Mouse (Mus musculus): ENCODE data around the gene Clrn1. TPM values are rescaled to one million over a fixed set of nuclear protein-coding genes. Genes with fewer than 3 reads are reported as not detected.

The Clrn1 gene
- not detected in 2 replicates for polyA plus RNA-seq (2015; fragmentation: Nextera tagmentation; extraction: Ambion mirVana)

DNA sequence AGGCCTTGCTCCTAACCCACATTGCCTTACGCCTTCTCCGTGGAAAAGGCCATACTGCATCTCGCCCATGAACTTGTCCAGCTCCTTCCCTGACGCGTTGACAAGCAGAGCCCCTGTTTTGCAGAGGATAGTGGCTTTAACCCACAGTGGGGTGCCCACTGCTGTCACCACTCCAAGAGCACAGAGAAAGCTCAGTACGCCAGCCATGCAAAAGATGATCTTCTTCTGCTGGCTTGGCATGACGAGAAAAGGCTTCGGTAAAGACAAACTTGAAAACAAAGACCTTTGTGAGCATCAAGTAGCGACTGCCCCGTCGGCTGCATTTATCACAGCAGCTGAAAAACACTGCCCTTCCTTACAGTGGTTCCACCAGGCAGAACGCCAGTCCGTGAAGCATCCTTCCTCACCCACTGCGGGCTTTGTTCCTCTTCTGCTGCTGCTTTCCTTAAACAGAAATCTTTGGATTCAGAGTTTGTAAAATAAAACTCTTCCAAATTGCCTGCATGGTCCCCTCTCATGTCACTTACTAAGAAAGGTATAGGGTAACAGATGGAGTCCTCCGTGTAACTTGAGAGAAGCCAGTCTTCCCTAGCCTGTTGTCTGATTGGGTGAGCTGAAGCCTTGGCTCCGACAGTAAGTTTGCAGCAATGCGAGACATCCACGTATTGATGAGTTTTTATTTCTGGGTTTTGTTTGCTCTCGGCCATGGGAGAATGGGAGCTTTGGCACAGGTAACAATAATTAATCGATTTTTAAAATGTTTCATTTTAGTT is at the start of gene Clrn1:
Gene Clrn1 (minus strand): TSS at position 540 of the 773 bp plus-strand sequence.

DNA sequence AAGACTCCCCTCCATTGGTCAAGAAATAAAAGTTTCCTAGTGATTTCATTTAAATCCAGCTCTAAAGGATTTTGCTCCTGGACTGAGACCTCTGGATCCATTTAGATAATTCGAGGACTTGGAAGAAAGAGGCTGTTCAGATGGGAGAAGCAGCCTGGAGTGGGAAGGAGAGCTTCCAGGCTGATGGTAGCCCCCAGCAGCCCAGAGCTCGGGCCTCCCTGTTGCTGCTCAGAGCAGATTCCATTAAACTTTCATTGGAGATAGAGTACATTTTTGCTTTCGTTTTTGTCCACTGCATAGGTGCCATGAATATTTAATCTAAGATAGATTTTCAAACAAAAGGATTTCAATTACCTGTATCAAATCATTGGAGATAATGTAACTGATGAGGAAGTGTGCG is 62.9 kb downstream of the Clrn1 start, which contains the start of gene Mindy4b-ps:
Gene Mindy4b-ps (minus strand): TSS at position 101 of the 400 bp plus-strand sequence.

Other genes with a start within 250 kb of the Clrn1 start
- not detected in 2 replicates for gene Erich6, start 248.1 kb downstream of the Clrn1 start, polyA plus RNA-seq (2015; fragmentation: Nextera tagmentation; extraction: Ambion mirVana)
- 1.9 and 2.5 TPM in 2 replicates for gene Siah2, start 192.9 kb downstream of the Clrn1 start, polyA plus RNA-seq (2015; fragmentation: Nextera tagmentation; extraction: Ambion mirVana)
- not detected in 2 replicates for gene Mindy4b-ps, start 63.0 kb downstream of the Clrn1 start, polyA plus RNA-seq (2015; fragmentation: Nextera tagmentation; extraction: Ambion mirVana)
- 1.1 and 1.3 TPM in 2 replicates for gene Med12l, start 120.5 kb upstream of the Clrn1 start, polyA plus RNA-seq (2015; fragmentation: Nextera tagmentation; extraction: Ambion mirVana)
- 3.3 and 4.2 TPM in 2 replicates for gene Gpr171, start 216.5 kb upstream of the Clrn1 start, polyA plus RNA-seq (2015; fragmentation: Nextera tagmentation; extraction: Ambion mirVana)

Data from spleen, postnatal 0 days (tissue).